Comparison of ENCODE assay signal across 14 mouse cellular contexts in the genomic region with DNA sequence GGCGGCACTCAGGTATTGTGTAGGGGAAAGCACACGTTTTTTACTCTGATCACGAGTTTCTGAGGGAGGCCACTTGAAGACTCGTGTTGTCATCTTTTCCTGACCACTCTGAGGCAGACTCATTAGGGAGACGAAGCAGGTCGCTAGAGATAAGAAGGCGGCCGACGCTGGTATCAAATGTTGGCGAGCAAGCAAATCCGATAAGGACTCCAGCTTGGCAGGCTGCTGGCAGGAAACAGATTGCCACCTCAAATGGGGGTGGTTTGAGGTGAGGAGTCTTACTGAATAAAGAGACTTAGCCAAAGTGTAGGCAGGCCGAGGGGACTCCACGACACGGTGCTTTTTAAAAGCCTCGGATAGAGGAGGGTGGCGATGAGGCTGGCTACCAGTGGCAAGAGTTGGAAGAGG.
A peak's percentile ranks its signal among the peaks of the same experiment; 100 is the strongest.
DNase-seq lines count a peak whose midpoint lies in the region; ATAC-seq lines count a peak whose summit lies in the region.
"Had no signal": no experiment of that assay in that cellular context is flagged by ENCODE, and none has a peak within 500 bp of the region (broad histone marks: within the 10 kb centered on the region; RNA-seq: fewer than 3 reads in every experiment).

No protein-coding gene starts in this region.

- H3K27me3 ChIP-seq in heart, embryonic 14.5 days (ENCODE audit: control insufficient read depth, insufficient read depth, low read length): no peaks in the 10 kb centered on the region
- H3K27me3 ChIP-seq: Patski had no signal

- H3K9me3 ChIP-seq in heart, embryonic 14.5 days (ENCODE audit: control insufficient read depth, low read length): no peaks in the 10 kb centered on the region

- 16% methylated on average over 16 of the region's 16 CpGs for WGBS in heart, embryonic 14.5 days

- H3K4me2 ChIP-seq in heart, embryonic 14.5 days (ENCODE audit: low read length): peak overlapping the region; percentile 59

- H3K4me3 ChIP-seq in heart, embryonic 14.5 days (ENCODE audit: control insufficient read depth in 1 of 2, insufficient read depth in 1 of 2, low read depth in 1 of 2, low read length in 2 of 2): peak overlapping the region in 1 of 2 experiments; percentile 14; a peak in 3 of 4 replicates
- H3K4me3 ChIP-seq: erythroblast, embryonic 14.5 days had no signal

- H3K27ac ChIP-seq in heart, embryonic 14.5 days (replicated peaks in 1 of 2; ENCODE audit: control insufficient read depth in 1 of 2, insufficient read depth in 1 of 2, low read depth in 2 of 2, low read length in 2 of 2): no peak overlapping the region

- no peaks in the 10 kb centered on the region for H3K36me3 ChIP-seq in heart, embryonic 14.5 days (ENCODE audit: control insufficient read depth, insufficient read depth, low read length)

- DNase-seq in heart, adult 18-20 months: no peak
- peak; percentile 74 for DNase-seq in MEL-GATA-1-ER (ENCODE audit: extremely low read depth, low read depth)
- DNase-seq in frontal cortex, postnatal 25 days (ENCODE audit: low spot score in 2 of 2): peak; percentile 20 to 22
- no peak for DNase-seq in adrenal gland, postnatal 25 days
- no peak for DNase-seq in spleen, adult 12 weeks (ENCODE audit: low spot score)
- DNase-seq in thymus, postnatal 36 days: no peak
- DNase-seq: embryo, embryonic 11 days; lung, adult 18-20 months had no signal

- peaks cover 0 to 4% of the 10 kb centered on the region in 2 experiments; a peak in 2 of 4 replicates for H3K4me1 ChIP-seq in heart, embryonic 14.5 days (ENCODE audit: control insufficient read depth in 2 of 2, insufficient read depth in 2 of 2, low read length in 2 of 2)

- no peak overlapping the region for H3K9ac ChIP-seq in heart, embryonic 14.5 days (ENCODE audit: low read length)

- no peak for ATAC-seq in heart, embryonic 14.5 days (ENCODE audit: insufficient number of reproducible peaks, insufficient read depth, low FRiP score, low read depth)
- ATAC-seq in megakaryocyte-erythroid progenitor cell, adult 5-6 weeks (replicated peaks; ENCODE audit: low FRiP score, low TSS enrichment, poor library complexity, severe bottlenecking): 0 out of 2 replicates have a peak, but pooled peaks have one; percentile 26
- ATAC-seq: CD4-positive, CD25-positive, alpha-beta regulatory T cell, adult 4 months; hindbrain, embryonic 16.5 days; Patski had no signal

Comparison
In these comparisons a context has a peak if more than half of its experiments do, and no peak if none do; other contexts are left out.
1. DNase-seq: peak in MEL-GATA-1-ER (single experiment) and frontal cortex, postnatal 25 days (2 of 2); none in heart, adult 18-20 months (0 of 2), adrenal gland, postnatal 25 days (single experiment), spleen, adult 12 weeks (single experiment) and thymus, postnatal 36 days (0 of 2).